26 mouse cellular contexts compared by ENCODE assay signal in the genomic region with DNA sequence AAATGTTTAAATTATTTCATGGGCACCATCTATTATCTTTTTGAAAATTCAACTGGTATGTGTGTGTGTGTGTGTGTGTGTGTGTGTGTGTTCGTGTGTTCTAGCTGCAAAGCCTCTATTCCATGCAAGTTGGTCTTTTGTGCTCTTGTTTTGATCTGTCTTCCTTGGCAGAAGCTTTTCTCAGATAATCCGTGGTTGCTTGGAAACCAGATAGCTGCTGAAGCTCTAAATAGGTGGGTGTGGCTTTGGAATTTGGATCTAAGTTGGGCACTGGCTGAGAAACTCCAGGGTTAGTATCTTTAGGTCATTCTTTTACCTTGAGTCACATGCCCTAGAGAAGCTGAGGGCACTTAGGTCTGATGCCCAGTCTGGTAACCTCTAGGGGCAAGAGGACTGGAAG. TPM values are rescaled to one million over a fixed set of nuclear protein-coding genes. Genes with fewer than 3 reads are reported as not detected.
DNase-seq lines count a peak whose midpoint lies in the region; ATAC-seq lines count a peak whose summit lies in the region.
"Had no signal": no experiment of that assay in that cellular context is flagged by ENCODE, and none has a peak within 500 bp of the region (broad histone marks: within the 10 kb centered on the region; RNA-seq: fewer than 3 reads in every experiment).

No protein-coding gene starts in this region.

- WGBS in heart, embryonic 16.5 days: 16% methylated on average over 2 of the region's 2 CpGs
- 28% methylated on average over 2 of the region's 2 CpGs for WGBS in midbrain, embryonic 15.5 days
- 16% methylated on average over 2 of the region's 2 CpGs for WGBS in hindbrain, embryonic 16.5 days

- ATAC-seq in heart, embryonic 16.5 days (replicated peaks; ENCODE audit: extremely low read depth, insufficient read depth, low FRiP score): peak; percentile 55; the same call in 1 of the 2 replicates
- 0 out of 2 replicates have a peak, but pooled peaks have one; percentile 14 for ATAC-seq in midbrain, embryonic 15.5 days (replicated peaks)
- no peak for ATAC-seq in cerebellum, adult (ENCODE audit: insufficient number of reproducible peaks, low FRiP score, low TSS enrichment)
- no peak for ATAC-seq in hindbrain, embryonic 16.5 days
- ATAC-seq: forebrain, embryonic 15.5 days had no signal

- no peak overlapping the region for H3K4me2 ChIP-seq in heart, embryonic 16.5 days (ENCODE audit: low read depth, low read length)
- H3K4me2 ChIP-seq in midbrain, embryonic 15.5 days: no peak overlapping the region
- no peak overlapping the region for H3K4me2 ChIP-seq in hindbrain, embryonic 16.5 days (ENCODE audit: low read length)
- H3K4me2 ChIP-seq: embryonic facial prominence, embryonic 12.5 days; forebrain, embryonic 15.5 days; kidney, embryonic 15.5 days; limb, embryonic 15.5 days; lung, embryonic 14.5 days; stomach, embryonic 15.5 days had no signal

- H3K4me1 ChIP-seq in heart, embryonic 16.5 days (ENCODE audit: control insufficient read depth, insufficient read depth, low read length): peaks cover 11% of the 10 kb centered on the region; the same call in 1 of the 2 replicates
- H3K4me1 ChIP-seq in midbrain, embryonic 15.5 days: 0 out of 2 replicates have a peak, but pooled peaks cover 5% of the 10 kb centered on the region
- H3K4me1 ChIP-seq in hindbrain, embryonic 16.5 days (ENCODE audit: control insufficient read depth, insufficient read depth, low read depth, low read length): no peaks in the 10 kb centered on the region
- H3K4me1 ChIP-seq: embryonic facial prominence, embryonic 12.5 days; kidney, embryonic 15.5 days; stomach, embryonic 15.5 days had no signal

- H3K9me3 ChIP-seq in heart, embryonic 16.5 days (replicated peaks; ENCODE audit: control insufficient read depth, low read length): no peaks in the 10 kb centered on the region
- no peaks in the 10 kb centered on the region for H3K9me3 ChIP-seq in midbrain, embryonic 15.5 days
- H3K9me3 ChIP-seq in hindbrain, embryonic 16.5 days (ENCODE audit: control insufficient read depth, low read length): no peaks in the 10 kb centered on the region
- H3K9me3 ChIP-seq: embryonic facial prominence, embryonic 12.5 days; forebrain, embryonic 15.5 days; hindbrain, embryonic 10.5 days; kidney, embryonic 15.5 days; limb, embryonic 15.5 days; stomach, embryonic 15.5 days had no signal

- intact Hi-C loops in heart, postnatal 36 days (cut with DNase I): no loop called here

- H3K9ac ChIP-seq in heart, embryonic 16.5 days (ENCODE audit: low read length): no peak overlapping the region
- H3K9ac ChIP-seq in midbrain, embryonic 15.5 days: no peak overlapping the region
- H3K9ac ChIP-seq in hindbrain, embryonic 16.5 days (ENCODE audit: low read depth, low read length): no peak overlapping the region
- H3K9ac ChIP-seq: embryonic facial prominence, embryonic 12.5 days; forebrain, embryonic 15.5 days; kidney, embryonic 15.5 days; limb, embryonic 15.5 days; liver, embryonic 14.5 days; lung, embryonic 14.5 days; stomach, embryonic 15.5 days had no signal

- H3K27me3 ChIP-seq in heart, embryonic 16.5 days (ENCODE audit: control insufficient read depth, insufficient read depth, low read length): no peaks in the 10 kb centered on the region
- H3K27me3 ChIP-seq in midbrain, embryonic 15.5 days (replicated peaks): no peaks in the 10 kb centered on the region
- no peaks in the 10 kb centered on the region for H3K27me3 ChIP-seq in hindbrain, embryonic 16.5 days (replicated peaks; ENCODE audit: control insufficient read depth, insufficient read depth, low read length)
- H3K27me3 ChIP-seq: embryonic facial prominence, embryonic 12.5 days; forebrain, embryonic 15.5 days; kidney, embryonic 15.5 days; limb, embryonic 15.5 days; stomach, embryonic 15.5 days had no signal

- DNase-seq in heart, postnatal 36 days: no peak
- peak; percentile 58 for DNase-seq in R1 (ENCODE audit: low read depth, low spot score)
- peak; percentile 42 for DNase-seq in embryo, embryonic 10.5 days (ENCODE audit: low spot score)
- no peak for DNase-seq in cerebellum, postnatal 14 days
- DNase-seq: cerebellum, adult 18-20 months; cerebellum, postnatal 36 days; gastrocnemius, postnatal 25 days; heart, adult 2 months; kidney, adult 11 months; kidney, postnatal 36 days; layer of hippocampus, adult 9-11 months; lung, embryonic 14.5 days; right cerebral cortex, postnatal 4 days; thymus, postnatal 25 days had no signal

- H3K4me3 ChIP-seq in heart, embryonic 16.5 days (ENCODE audit: low read length): no peak overlapping the region
- H3K4me3 ChIP-seq in midbrain, embryonic 15.5 days: no peak overlapping the region
- no peak overlapping the region for H3K4me3 ChIP-seq in hindbrain, embryonic 16.5 days (ENCODE audit: low read length)
- H3K4me3 ChIP-seq: embryonic facial prominence, embryonic 12.5 days; forebrain, embryonic 15.5 days; heart, adult 2 months; hindbrain, embryonic 10.5 days; kidney, embryonic 15.5 days; limb, embryonic 15.5 days; stomach, embryonic 15.5 days had no signal

- H3K27ac ChIP-seq in heart, embryonic 16.5 days (ENCODE audit: low read length): no peak overlapping the region
- no peak overlapping the region for H3K27ac ChIP-seq in midbrain, embryonic 15.5 days
- H3K27ac ChIP-seq in hindbrain, embryonic 16.5 days (ENCODE audit: low read depth, low read length): no peak overlapping the region
- H3K27ac ChIP-seq: embryonic facial prominence, embryonic 12.5 days; forebrain, embryonic 15.5 days; heart, adult 2 months; hindbrain, embryonic 10.5 days; kidney, embryonic 15.5 days; limb, embryonic 15.5 days; liver, embryonic 14.5 days; stomach, embryonic 15.5 days had no signal

- no peaks in the 10 kb centered on the region for H3K36me3 ChIP-seq in heart, embryonic 16.5 days (ENCODE audit: control insufficient read depth, insufficient read depth)
- no peaks in the 10 kb centered on the region for H3K36me3 ChIP-seq in midbrain, embryonic 15.5 days (replicated peaks)
- H3K36me3 ChIP-seq in hindbrain, embryonic 16.5 days (ENCODE audit: control insufficient read depth, insufficient read depth, low read length): no peaks in the 10 kb centered on the region
- H3K36me3 ChIP-seq: embryonic facial prominence, embryonic 12.5 days; forebrain, embryonic 15.5 days; hindbrain, embryonic 10.5 days; kidney, embryonic 15.5 days; limb, embryonic 15.5 days; stomach, embryonic 15.5 days had no signal

RNA-seq across cellular contexts. Expression of gene Tspan7, which starts 50.5 kb away (rescaled TPM):
- 97.3 and 102 TPM in 2 replicates for polyA plus RNA-seq in heart, embryonic 16.5 days (2015; fragmentation: Nextera tagmentation; extraction: Ambion mirVana)
- total RNA-seq in heart, postnatal 36 days (2021): 100 to 1,000 TPM; 110 to 133 TPM
- 422 and 425 TPM in 2 replicates for polyA plus RNA-seq in midbrain, embryonic 15.5 days (2015; fragmentation: Nextera tagmentation; extraction: Ambion mirVana)
- polyA plus RNA-seq in hindbrain, embryonic 16.5 days (2015; fragmentation: Nextera tagmentation; extraction: Ambion mirVana): 530 and 598 TPM in 2 replicates
- total RNA-seq: megakaryocyte, adult 5-6 weeks had no signal

Comparison
In these comparisons a context has a peak if more than half of its experiments do, and no peak if none do; other contexts are left out.
1. ATAC-seq: peak in heart, embryonic 16.5 days (single experiment) and midbrain, embryonic 15.5 days (single experiment); none in cerebellum, adult (single experiment) and hindbrain, embryonic 16.5 days (single experiment).
2. DNase-seq: peak in R1 (single experiment) and embryo, embryonic 10.5 days (single experiment); none in heart, postnatal 36 days (0 of 2) and cerebellum, postnatal 14 days (0 of 2).